In the genomic region with DNA sequence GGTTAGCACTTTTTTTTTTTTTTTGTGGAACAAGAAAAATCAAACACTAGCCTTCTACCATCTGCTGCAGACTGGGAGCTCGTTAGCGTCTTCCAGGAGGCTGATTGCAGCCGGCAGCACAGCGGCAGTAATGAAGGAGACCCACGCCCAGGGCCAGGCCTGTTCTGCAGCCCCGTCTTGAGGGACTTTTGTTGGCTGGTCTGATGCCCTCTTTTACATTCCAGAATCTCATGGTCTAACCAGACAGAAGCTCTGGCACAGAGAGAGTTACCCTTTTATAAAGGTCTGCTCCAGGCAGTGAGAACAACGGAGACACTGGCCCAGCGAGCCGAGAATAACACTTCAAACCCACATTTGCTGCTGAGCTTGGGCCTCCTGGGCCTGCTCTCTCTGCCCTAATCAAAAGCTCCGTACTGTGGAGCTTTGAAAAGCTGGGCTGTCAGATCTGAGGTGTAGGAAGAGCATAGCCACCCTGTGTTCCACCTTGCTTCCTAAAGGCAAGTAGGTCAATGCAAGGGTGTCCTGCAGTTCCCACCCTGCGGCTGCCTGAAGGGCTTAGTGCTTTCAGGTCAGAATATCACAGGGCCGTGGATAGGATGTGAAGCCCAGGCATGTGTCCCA, we compare ENCODE assay signal across 8 mouse cellular contexts.
DNase-seq lines count a peak whose midpoint lies in the region; ATAC-seq lines count a peak whose summit lies in the region.
"Had no signal": no experiment of that assay in that cellular context is flagged by ENCODE, and none has a peak within 500 bp of the region (broad histone marks: within the 10 kb centered on the region; RNA-seq: fewer than 3 reads in every experiment).

No protein-coding gene starts in this region.

- peak overlapping the region; percentile 80 for H3K27ac ChIP-seq in hindbrain, embryonic 13.5 days
- peak overlapping the region; percentile 80 for H3K27ac ChIP-seq in midbrain, embryonic 15.5 days
- H3K27ac ChIP-seq in intestine, embryonic 16.5 days (ENCODE audit: low read length), result no peak overlapping the region

- H3K9ac ChIP-seq in hindbrain, embryonic 13.5 days, result 0 out of 2 replicates have a peak overlapping the region, but pooled peaks have one; percentile 21
- no peak overlapping the region for H3K9ac ChIP-seq in midbrain, embryonic 15.5 days
- H3K9ac ChIP-seq in intestine, embryonic 16.5 days (ENCODE audit: low read depth, low read length), result no peak overlapping the region

- H3K4me3 ChIP-seq in hindbrain, embryonic 13.5 days, result no peak overlapping the region
- no peak overlapping the region for H3K4me3 ChIP-seq in midbrain, embryonic 15.5 days
- no peak overlapping the region for H3K4me3 ChIP-seq in intestine, embryonic 16.5 days (ENCODE audit: low read length)

- 33% methylated on average over 12 of the region's 12 CpGs for WGBS in hindbrain, embryonic 13.5 days
- WGBS in midbrain, embryonic 15.5 days, result 29% methylated on average over 12 of the region's 12 CpGs
- WGBS in intestine, embryonic 16.5 days, result 50% methylated on average over 12 of the region's 12 CpGs

- H3K36me3 ChIP-seq in hindbrain, embryonic 13.5 days, result no peaks in the 10 kb centered on the region
- H3K36me3 ChIP-seq in midbrain, embryonic 15.5 days (replicated peaks), result no peaks in the 10 kb centered on the region
- no peaks in the 10 kb centered on the region for H3K36me3 ChIP-seq in intestine, embryonic 16.5 days (ENCODE audit: control insufficient read depth, insufficient read depth, low read length)

- H3K27me3 ChIP-seq in hindbrain, embryonic 13.5 days, result no peaks in the 10 kb centered on the region
- no peaks in the 10 kb centered on the region for H3K27me3 ChIP-seq in midbrain, embryonic 15.5 days (replicated peaks)
- H3K27me3 ChIP-seq in intestine, embryonic 16.5 days (replicated peaks; ENCODE audit: control insufficient read depth, insufficient read depth, low read length), result no peaks in the 10 kb centered on the region
- H3K27me3 ChIP-seq: Patski had no signal

- DNase-seq in brain, embryonic 18.5 days (ENCODE audit: low read depth, low spot score), result peak; percentile 57
- DNase-seq in cerebellum, postnatal 25 days, result peak; percentile 63
- no peak for DNase-seq in gastrocnemius, postnatal 10 days
- DNase-seq in gastrocnemius, adult 18-20 months (ENCODE audit: low spot score), result no peak

- H3K9me3 ChIP-seq in hindbrain, embryonic 13.5 days, result no peaks in the 10 kb centered on the region
- no peaks in the 10 kb centered on the region for H3K9me3 ChIP-seq in midbrain, embryonic 15.5 days
- no peaks in the 10 kb centered on the region for H3K9me3 ChIP-seq in intestine, embryonic 16.5 days (ENCODE audit: control insufficient read depth, low read length)

- H3K4me2 ChIP-seq in hindbrain, embryonic 13.5 days, result no peak overlapping the region
- H3K4me2 ChIP-seq in midbrain, embryonic 15.5 days, result peak overlapping the region; percentile 9; the same call in 1 of the 2 replicates
- no peak overlapping the region for H3K4me2 ChIP-seq in intestine, embryonic 16.5 days (ENCODE audit: low read depth, low read length)

- H3K4me1 ChIP-seq in hindbrain, embryonic 13.5 days (replicated peaks), result peaks cover 40% of the 10 kb centered on the region
- H3K4me1 ChIP-seq in midbrain, embryonic 15.5 days, result peaks cover 45% of the 10 kb centered on the region
- 0 out of 2 replicates have a peak, but pooled peaks cover 5% of the 10 kb centered on the region for H3K4me1 ChIP-seq in intestine, embryonic 16.5 days (ENCODE audit: control insufficient read depth, insufficient read depth, low read length)

- ATAC-seq in hindbrain, embryonic 13.5 days (ENCODE audit: low FRiP score), result no peak
- no peak for ATAC-seq in midbrain, embryonic 15.5 days (replicated peaks)
- no peak for ATAC-seq in intestine, embryonic 16.5 days
- ATAC-seq: Patski had no signal

Comparison
In these comparisons a context has a peak if more than half of its experiments do, and no peak if none do; other contexts are left out.
1. DNase-seq: peak in brain, embryonic 18.5 days (single experiment) and cerebellum, postnatal 25 days (2 of 2); none in gastrocnemius, postnatal 10 days (single experiment) and gastrocnemius, adult 18-20 months (single experiment).